Mouse (Mus musculus) G1E (cell line): ENCODE results near the gene Tom1l2.

Experiments
- CTCF ChIP-seq: IDR thresholded peaks from 2 replicates; pipeline ENCODE4 v1.5.1; 2012; ENCODE audit warnings: low read depth, low read length, inconsistent platforms, mixed read lengths
- GATA1 ChIP-seq: IDR thresholded peaks from 2 replicates; pipeline ENCODE4 v1.6.1; 2012; ENCODE audit warnings: borderline replicate concordance, low read length, inconsistent platforms, mixed read lengths
- GATA2 ChIP-seq: IDR thresholded peaks from 2 replicates; pipeline ENCODE4 v1.6.1; 2012; ENCODE audit warnings: low read depth, low read length, inconsistent platforms, borderline replicate concordance
- POLR2AphosphoS5 ChIP-seq: IDR thresholded peaks from 2 replicates; pipeline ENCODE4 v1.6.1; 2012; ENCODE audit warnings: low read depth, low read length, inconsistent platforms; ENCODE audit not compliant: insufficient replicate concordance
- TAL1 ChIP-seq: conservative IDR thresholded peaks from 2 replicates; pipeline ENCODE4 v1.6.1; 2012; ENCODE audit warnings: low read depth, low read length, inconsistent platforms, mixed read lengths

- TF ChIP-seq CTCF (no peak), GATA1 (no peak), GATA2 (no peak), POLR2AphosphoS5 (no peak), TAL1 (no peak)
Observed at GRCm38 (mm10) chr11:60231326-60231725, 121.4 kb downstream of the Tom1l2 start.
